Mouse (Mus musculus): ENCODE measurements around the gene Ccdc84. TPM values are rescaled to one million over a fixed set of nuclear protein-coding genes. Genes with fewer than 3 reads are reported as not detected.
A peak's percentile ranks its signal among the peaks of the same experiment; 100 is the strongest.
"Not testable (repeated sequence)": the region's sequence is repeated elsewhere in the genome, so short reads cannot be mapped to it uniquely, and the experiment has no call there.

Gene Ccdc84
- total RNA-seq, 2 experiments from 2014 or later: 5.0 to 5.7 TPM

GRCm38 (mm10) chr9:44378153-44378730 is 40.1 kb downstream of the Ccdc84 start:
- no peak for DNase-seq
- peak overlapping the region; percentile 79 for H3K4me3 ChIP-seq
- TF ChIP-seq CTCF (IDR thresholded peaks at IDR 0.05): no peak
- H3K27ac ChIP-seq: peak overlapping the region; percentile 96
- intact Hi-C loops (cut with DNase I): no loop called here

DNA sequence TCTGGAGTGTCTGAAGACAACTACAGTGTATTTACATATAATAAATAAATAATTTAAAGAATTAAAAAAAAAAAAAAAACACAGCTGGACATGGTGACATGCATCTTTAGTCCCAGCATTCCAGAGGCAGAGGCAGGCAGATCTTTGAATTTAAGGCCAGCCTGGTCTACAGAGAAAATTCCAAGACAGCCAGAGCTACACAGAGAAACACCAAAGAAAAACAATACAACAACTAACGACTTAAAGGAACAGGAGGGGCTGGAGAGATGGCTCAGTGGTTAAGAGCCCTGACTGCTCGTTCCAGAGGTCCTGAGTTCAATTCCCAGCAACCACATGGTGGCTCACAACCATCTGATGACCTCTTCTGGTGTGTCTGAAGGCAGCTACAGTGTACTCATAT is 41.0 kb downstream of the Ccdc84 start:
- DNase-seq; intact Hi-C loops (cut with DNase I); H3K4me3 ChIP-seq; H3K27ac ChIP-seq: not testable (repeated sequence)

DNA sequence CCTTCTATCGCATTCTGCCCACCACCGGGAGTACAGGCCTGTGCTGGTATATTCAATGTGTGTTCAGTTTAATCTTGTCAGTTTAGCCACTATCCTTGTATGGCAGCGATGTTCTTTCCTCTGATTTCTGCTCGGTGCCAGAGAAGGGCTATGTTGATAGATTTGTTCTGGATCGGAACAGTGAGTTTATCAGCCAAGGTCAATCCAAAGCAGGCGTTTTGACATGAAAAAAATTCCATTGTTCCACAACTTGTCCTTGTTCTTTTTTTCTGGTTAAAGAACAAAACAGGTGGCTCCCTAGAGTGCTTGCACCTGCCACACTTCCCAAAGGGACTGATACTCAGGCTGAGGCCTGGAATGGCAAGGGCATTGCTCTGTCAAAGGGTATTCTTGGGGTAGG is 42.2 kb downstream of the Ccdc84 start:
- Histone ChIP-seq H3K4me3 (no peak overlapping the region), H3K27ac (peak overlapping the region; percentile 41)
- intact Hi-C loops (cut with DNase I): no loop called here
- no peak for TF ChIP-seq CTCF (IDR thresholded peaks at IDR 0.05)
- no peak for DNase-seq

GRCm38 (mm10) chr9:44373386-44373785 is 45.0 kb downstream of the Ccdc84 start:
- no peak for DNase-seq
- Histone ChIP-seq H3K4me3 (no peak overlapping the region), H3K27ac (no peak overlapping the region)
- intact Hi-C loops (cut with DNase I): no loop called here
- TF ChIP-seq CTCF (IDR thresholded peaks at IDR 0.05): no peak

DNA sequence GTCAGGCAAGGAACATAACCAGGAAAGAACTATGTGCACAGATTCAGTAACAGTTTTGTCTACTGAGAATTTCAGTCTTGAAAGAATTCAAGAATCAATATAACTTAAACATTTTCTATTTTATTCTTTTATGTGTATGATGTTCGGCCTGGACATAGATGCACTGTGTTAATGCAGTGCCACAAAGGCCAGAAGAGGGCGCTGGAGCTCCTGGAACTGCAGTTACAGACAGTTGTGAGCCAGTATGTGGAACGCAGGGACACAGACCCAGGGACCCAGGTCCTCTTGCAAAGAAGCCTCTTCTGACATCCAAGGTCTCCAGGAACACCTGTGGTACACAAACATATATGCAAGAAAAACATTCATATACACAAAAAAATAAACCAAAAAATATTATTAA is 53.9 kb downstream of the Ccdc84 start:
- Histone ChIP-seq H3K27ac (no peak overlapping the region), H3K4me3 (no peak overlapping the region)
- no peak for DNase-seq
- intact Hi-C loops (cut with DNase I): no loop called here
- TF ChIP-seq CTCF (IDR thresholded peaks at IDR 0.05): peak; percentile 48

DNA sequence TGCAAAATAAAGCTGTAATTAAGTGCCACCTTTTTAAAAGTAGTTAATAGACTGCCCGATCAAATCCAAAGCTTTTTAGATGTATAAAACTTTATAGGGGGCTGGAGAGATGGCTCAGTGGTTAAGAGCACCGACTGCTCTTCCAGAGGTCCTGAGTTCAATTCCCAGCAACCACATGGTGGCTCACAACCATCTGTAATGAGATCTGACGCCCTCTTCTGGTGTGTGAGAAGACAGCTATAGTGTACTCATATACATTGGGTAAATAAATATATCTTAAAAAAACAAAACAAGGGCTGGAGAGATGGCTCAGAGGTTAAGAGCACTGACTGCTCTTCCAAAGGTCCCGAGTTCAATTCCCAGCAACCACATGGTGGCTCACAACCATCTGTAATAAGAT is 56.4 kb downstream of the Ccdc84 start:
- intact Hi-C loops (cut with DNase I); DNase-seq: not testable (repeated sequence)
- H3K27ac ChIP-seq: peak overlapping the region; percentile 87
- peak overlapping the region; percentile 74 for H3K4me3 ChIP-seq

GRCm38 (mm10) chr9:44361190-44361917 is 57.0 kb downstream of the Ccdc84 start, which contains the start of gene Vps11:
TSS of gene Vps11 (minus strand) at chr9:44361670.
- peak; percentile 96 for DNase-seq
- intact Hi-C loops (cut with DNase I): no loop called here
- Histone ChIP-seq H3K4me3 (peak within 1 kb of the TSS; percentile 74), H3K27ac (peak within 1 kb of the TSS; percentile 87)
- no peak for TF ChIP-seq CTCF (IDR thresholded peaks at IDR 0.05)

Small RNA genes lying within 50 kb of the gene (microRNA-seq; reads per million reads assigned to microRNA genes)
- not detected for gene Mir7085

Other genes starting within 250 kb of the Ccdc84 start
- gene Cbl, start 184.5 kb downstream of the Ccdc84 start, total RNA-seq (2021): 10 to 100 TPM in 1 of 2 experiments, 1 to 10 TPM in 1; 7.5 to 13.4 TPM
- not detected for gene Ccdc153, start 177.9 kb downstream of the Ccdc84 start, total RNA-seq (2021)
- 1 to 10 TPM in 1 of 2 experiments, under 1 TPM in 1; 0.97 to 1.6 TPM for gene Pdzd3, start 167.1 kb downstream of the Ccdc84 start, total RNA-seq (2021)
- gene Nlrx1, start 150.0 kb downstream of the Ccdc84 start, total RNA-seq (2021): 10 to 100 TPM; 19.2 to 20.8 TPM
- under 1 TPM; 0.28 to 0.97 TPM for gene Abcg4, start 130.0 kb downstream of the Ccdc84 start, total RNA-seq (2021)
- 1 to 10 TPM; 6.3 to 6.8 TPM for gene Hinfp, start 112.9 kb downstream of the Ccdc84 start, total RNA-seq (2021)
- 10 to 100 TPM; 14.9 to 17.8 TPM for gene C2cd2l, start 98.3 kb downstream of the Ccdc84 start, total RNA-seq (2021)
- gene Dpagt1, start 92.5 kb downstream of the Ccdc84 start, total RNA-seq (2021): 10 to 100 TPM; 12.3 to 14.1 TPM
- gene H2afx, start 83.9 kb downstream of the Ccdc84 start, total RNA-seq (2021): 1 to 10 TPM; 8.4 to 8.7 TPM
- 10 to 100 TPM; 21.9 to 29.1 TPM for gene Hmbs, start 74.3 kb downstream of the Ccdc84 start, total RNA-seq (2021)
- gene Vps11, start 56.9 kb downstream of the Ccdc84 start, total RNA-seq (2021): 10 to 100 TPM; 16.6 to 19.5 TPM
- gene Hyou1, start 39.1 kb downstream of the Ccdc84 start, total RNA-seq (2021): 10 to 100 TPM; 24.2 to 33.6 TPM
- gene Slc37a4, start 21.7 kb downstream of the Ccdc84 start, total RNA-seq (2021): 100 to 1,000 TPM in 1 of 2 experiments, 10 to 100 TPM in 1; 90.6 to 129 TPM
- 100 to 1,000 TPM; 740 to 827 TPM for gene Rps25, start 11.4 kb downstream of the Ccdc84 start, total RNA-seq (2021)
- 10 to 100 TPM; 15.4 to 21.5 TPM for gene Trappc4, start 11.0 kb downstream of the Ccdc84 start, total RNA-seq (2021)
- gene Foxr1, start 22.6 kb upstream of the Ccdc84 start, total RNA-seq (2021): not detected
- under 1 TPM; 0.22 to 0.23 TPM for gene Upk2, start 36.4 kb upstream of the Ccdc84 start, total RNA-seq (2021)
- gene Bcl9l, start 64.3 kb upstream of the Ccdc84 start, total RNA-seq (2021): 10 to 100 TPM; 38.3 to 43.6 TPM
- gene Cxcr5, start 143.3 kb upstream of the Ccdc84 start, total RNA-seq (2021): not detected
- gene Ddx6, start 186.3 kb upstream of the Ccdc84 start, total RNA-seq (2021): 10 to 100 TPM; 68.8 to 74.4 TPM